Mouse (Mus musculus): ENCODE measurements around the gene Myct1. TPM values are rescaled to one million over a fixed set of nuclear protein-coding genes. Genes with fewer than 3 reads are reported as not detected.

The Myct1 gene
- polyA plus RNA-seq (2012; rRNA removed): 3.0 and 3.6 TPM in 2 replicates

GRCm38 (mm10) chr10:5593464-5593863 lies at the start of gene Myct1:
Gene Myct1 (plus strand): TSS chr10:5593775.
- no peak for DNase-seq (ENCODE audit: low spot score)

- no peak for DNase-seq (ENCODE audit: low spot score)
These were observed 47.1 kb upstream of the Myct1 start for GRCm38 (mm10) chr10:5546428-5546827.

DNA sequence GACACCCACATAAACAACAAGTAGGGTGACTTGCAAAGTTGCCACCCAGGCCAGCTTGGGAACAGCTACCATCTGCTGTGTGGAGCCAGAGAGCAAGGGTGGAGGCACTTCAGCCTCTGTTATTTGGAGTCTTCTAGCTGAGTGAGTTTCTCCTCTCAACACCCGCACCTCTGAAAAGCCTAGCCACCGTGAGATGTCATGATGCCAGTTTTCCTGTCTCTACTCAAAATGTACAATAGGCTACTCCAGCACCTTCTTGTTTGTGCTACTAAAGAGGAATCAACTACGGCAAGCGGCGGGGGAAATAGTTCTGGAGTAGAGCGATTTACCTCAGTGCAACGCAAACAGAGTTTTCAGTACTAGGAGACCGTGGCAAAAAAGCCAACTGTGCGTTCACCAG lies 45.8 kb upstream of the Myct1 start:
- no peak for DNase-seq (ENCODE audit: low spot score)

GRCm38 (mm10) chr10:5548651-5549050 lies 44.9 kb upstream of the Myct1 start:
- DNase-seq (ENCODE audit: low spot score): no peak

DNA sequence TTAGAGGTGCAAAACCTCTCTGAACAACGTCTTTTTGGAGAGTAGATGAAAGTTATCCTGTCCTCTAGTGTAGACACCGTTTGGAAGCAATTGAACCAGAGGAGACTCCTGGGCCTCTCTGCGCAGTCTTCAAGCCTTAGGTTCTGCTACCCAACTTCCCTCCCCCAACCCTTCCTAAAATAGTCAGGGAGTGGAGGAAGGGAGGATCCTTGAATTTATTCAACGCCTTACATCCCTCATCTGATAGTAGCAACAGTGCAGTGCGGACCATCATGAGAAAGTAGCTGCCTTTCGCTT lies 43.8 kb upstream of the Myct1 start:
- no peak for DNase-seq (ENCODE audit: low spot score)

DNA sequence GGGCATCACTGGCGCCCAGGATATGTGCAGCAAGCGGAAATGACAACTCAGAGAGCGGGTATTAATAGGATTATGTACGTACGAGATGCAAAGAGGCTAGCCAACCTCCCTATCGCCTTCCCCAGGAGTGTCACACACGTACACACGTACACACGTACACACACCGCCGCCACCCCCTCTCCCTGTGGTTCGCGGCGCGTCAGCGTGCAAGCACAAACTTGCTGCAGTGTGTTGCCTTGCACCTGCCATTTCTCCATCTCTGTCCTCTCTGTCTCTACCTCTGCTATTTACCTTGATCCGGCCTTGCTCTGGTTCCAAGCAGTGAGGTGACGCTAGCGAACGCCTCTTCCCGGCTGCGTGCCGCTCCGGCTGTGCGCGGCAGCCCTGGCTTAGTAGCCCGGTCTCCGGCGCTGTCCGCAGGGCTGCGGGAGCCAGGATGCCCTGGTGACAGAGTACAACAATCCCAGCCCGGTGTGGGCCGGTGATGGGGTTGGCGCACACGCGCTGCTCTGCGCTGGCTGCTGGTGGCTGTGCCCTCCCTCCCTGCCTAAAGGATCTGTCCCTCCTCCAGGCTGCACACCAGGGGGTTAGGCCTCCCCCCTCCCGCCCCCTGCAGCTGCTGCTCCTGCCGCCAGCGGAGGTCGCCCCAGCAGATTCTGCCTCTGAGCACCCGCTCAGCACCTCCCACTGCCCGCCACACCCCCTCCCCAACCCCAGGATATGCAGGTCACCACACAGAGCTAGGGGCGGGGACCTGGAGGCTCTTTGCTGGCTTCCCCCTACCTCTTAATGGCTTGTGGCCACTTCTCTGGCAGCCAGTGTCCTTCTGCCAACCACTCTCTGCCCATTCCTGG lies 43.2 kb upstream of the Myct1 start:
- DNase-seq (ENCODE audit: low spot score): no peak

DNA sequence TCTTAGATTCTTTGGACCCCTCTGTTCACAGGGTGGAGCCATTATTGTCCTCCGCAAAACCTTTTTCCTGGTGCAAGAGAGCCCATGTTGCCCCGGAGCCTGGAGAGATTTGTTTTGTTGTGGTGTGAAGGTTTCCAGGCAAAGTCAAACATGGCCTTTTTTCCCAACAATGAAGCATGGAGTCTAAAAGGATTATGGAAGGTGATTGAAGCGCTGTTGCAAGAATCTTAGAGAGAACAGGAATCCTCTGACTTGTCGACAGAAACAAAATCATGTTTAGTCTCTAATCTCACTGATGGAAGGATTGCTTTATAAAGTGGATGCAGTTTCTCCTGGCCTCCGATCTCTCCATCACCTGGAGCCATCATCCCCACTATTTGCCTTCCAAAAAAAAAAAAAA lies 42.2 kb upstream of the Myct1 start, which contains the start of gene Syne1:
Gene Syne1, minus strand, starts transcription at position 101 of the 400 bp plus-strand sequence.
- DNase-seq (ENCODE audit: low spot score): no peak

DNA sequence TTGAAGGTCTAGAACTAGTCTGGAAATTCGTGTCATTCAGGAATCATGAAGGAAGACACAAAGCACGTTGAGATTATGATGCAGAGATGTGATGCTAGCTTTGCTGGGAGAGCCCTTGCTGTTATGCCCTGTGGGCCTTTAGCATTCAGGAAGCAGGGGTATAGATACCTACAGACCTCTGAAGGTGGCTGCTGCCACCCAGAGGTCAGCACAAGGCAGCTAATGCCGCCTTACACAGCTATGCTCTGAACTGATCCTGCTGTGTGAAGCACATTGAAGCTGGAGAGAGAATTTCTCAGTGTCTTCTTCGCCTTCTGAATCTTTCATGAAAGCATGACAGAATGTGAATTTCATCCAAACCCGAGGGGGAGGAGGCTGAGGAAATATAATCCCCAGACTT lies 38.6 kb upstream of the Myct1 start:
- DNase-seq (ENCODE audit: low spot score): no peak

DNA sequence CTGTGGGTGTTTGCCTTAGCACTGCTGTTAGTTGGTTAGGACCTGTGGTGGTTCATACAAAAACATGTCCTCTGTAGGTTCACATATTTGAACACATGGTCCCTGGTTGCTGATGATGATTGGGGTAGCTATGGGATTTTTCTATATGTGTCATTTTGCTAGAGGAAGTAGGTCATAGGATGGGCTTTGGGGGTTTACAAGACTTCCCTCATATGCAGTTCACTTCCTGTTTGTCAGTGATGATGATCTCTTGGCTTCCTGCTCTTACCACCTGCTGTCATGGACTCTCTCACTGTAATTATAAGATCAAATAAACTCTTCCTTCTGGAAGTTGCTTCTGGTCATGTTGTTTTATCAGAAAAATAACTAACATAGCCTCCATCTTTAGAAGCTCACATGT lies 34.8 kb upstream of the Myct1 start:
- no peak for DNase-seq (ENCODE audit: low spot score)

- DNase-seq (ENCODE audit: low spot score): no peak
These were observed 33.0 kb upstream of the Myct1 start for GRCm38 (mm10) chr10:5560526-5560925.

DNA sequence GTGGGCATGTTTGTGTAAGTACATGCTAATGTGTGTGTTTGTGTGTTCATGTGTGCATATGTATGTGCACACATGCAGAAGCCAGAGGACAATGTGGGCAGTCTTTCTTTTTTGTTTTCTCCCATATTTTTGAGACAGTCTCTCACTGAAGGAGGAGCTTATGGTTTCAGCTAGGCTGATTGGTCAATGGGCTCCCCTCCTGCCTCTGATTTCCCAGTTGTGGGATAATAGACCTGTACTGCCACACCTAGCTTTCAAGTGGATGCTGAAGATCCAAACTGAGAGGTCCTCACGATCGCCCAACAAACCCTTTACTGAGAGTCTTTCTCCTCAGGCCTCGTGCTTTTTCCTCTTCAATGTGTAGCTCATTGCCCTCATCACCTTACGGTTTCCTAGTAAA lies 31.9 kb upstream of the Myct1 start:
- no peak for DNase-seq (ENCODE audit: low spot score)

- no peak for DNase-seq (ENCODE audit: low spot score)
These were observed 24.6 kb upstream of the Myct1 start for GRCm38 (mm10) chr10:5568991-5569390.

DNA sequence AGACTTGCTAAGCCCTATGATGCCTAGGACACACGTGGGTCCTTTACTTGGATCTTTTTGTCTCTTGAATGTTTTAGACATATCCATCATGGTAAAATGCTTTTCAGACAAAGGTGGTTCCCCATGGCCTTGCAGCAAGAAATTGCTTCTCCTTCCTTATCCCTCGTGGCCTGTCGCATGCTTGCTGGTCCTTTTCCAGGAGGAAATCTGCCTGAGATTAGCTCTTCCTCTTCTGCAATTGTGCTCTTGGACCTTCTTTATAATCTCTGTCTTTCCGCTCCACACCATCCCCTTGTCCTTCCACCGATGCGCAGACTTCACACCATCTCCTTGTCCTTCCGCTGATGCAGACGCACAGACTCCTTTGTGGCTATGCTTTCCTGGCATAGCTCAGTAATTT lies 23.5 kb upstream of the Myct1 start:
- no peak for DNase-seq (ENCODE audit: low spot score)

GRCm38 (mm10) chr10:5571332-5571731 lies 22.2 kb upstream of the Myct1 start:
- no peak for DNase-seq (ENCODE audit: low spot score)

DNA sequence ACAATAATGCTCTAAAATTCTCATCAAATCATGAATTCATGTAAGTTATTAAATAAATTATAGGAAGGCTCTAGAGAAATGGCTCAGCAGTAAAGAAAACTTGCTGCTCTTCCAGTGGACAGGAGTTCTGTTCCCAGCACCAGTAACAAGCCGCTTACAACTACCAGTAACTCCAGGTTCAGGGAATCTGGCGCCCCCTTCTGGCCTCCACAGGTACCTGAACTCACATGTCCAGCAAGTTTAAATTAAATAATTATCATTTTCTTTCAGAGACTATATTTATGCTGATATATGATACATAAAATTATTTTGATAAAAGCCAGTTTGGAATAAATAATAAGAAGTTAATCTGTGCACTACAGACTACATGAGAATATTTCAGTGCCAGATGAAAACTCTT lies 20.2 kb upstream of the Myct1 start:
- DNase-seq (ENCODE audit: low spot score): no peak

DNA sequence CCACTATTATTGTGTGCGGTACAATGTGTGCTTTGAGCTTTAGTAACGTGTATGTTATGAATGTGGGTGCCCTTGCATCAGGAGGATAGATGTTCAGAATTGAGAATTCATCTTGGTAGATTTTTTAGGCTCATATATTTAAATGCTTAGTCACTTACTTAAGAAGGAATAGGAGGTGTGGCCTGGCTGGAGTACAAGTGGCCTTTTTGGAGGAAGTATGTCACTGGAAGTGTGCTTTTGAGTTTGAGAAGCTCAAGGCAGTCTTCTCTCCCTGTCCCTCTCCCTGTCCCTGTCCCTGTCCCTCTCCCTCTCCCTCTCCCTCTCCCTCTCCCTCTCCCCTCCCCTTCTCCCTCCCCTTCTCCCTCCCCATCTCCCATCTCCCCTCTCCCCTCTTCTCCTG lies 2.5 kb upstream of the Myct1 start:
- DNase-seq (ENCODE audit: low spot score): no peak

GRCm38 (mm10) chr10:5591996-5592395 lies 1.6 kb upstream of the Myct1 start:
- no peak for DNase-seq (ENCODE audit: low spot score)

DNA sequence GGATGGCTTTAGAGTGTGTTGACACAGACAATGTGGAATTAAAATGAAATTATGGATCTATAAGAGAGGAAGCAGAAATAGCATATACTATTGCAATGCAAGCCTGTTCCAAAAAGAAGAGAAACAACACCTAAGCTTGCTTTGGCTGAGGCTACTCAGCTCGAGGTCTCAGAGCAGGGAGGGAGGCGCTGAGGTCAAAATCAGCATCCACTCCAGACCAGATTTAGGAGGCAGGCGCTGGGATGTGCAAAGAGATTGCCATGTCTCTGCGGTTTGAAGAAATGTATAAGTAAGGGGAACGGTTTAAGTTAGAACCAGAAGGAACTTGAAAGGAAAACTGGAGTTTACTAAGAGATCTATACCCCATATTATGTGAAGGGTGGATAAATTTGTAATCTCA lies 882 bp downstream of the Myct1 start:
- DNase-seq (ENCODE audit: low spot score): no peak

- no peak for DNase-seq (ENCODE audit: low spot score)
These were observed 3.0 kb downstream of the Myct1 start for GRCm38 (mm10) chr10:5596559-5596958.

- DNase-seq (ENCODE audit: low spot score): no peak
These were observed 6.5 kb downstream of the Myct1 start for GRCm38 (mm10) chr10:5600123-5600522.

DNA sequence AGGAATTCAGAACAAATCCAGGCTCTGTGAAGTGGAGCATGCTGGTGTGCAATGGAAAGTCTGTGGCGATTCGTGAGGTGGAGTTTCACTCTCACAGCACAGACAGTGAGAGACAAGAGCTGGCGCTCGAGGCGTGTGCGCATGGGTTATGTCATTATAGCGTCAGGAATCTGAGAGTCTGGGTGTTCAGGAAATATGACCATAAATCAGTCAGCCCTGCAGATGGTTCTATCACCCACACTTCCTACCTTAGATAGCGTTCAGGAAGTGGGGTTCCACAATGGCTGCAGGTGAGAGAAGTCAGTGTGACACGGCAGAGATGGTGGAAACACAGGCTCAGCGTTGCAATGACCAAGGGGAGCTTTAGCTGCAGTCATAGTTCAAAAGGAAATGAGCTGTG lies 9.9 kb downstream of the Myct1 start:
- DNase-seq (ENCODE audit: low spot score): no peak

GRCm38 (mm10) chr10:5604371-5604770 lies 10.8 kb downstream of the Myct1 start:
- DNase-seq (ENCODE audit: low spot score): no peak

- DNase-seq (ENCODE audit: low spot score): no peak
These were observed 15.3 kb downstream of the Myct1 start for GRCm38 (mm10) chr10:5608874-5609273.
